8 mouse cellular contexts compared by ENCODE assay signal in the genomic region with DNA sequence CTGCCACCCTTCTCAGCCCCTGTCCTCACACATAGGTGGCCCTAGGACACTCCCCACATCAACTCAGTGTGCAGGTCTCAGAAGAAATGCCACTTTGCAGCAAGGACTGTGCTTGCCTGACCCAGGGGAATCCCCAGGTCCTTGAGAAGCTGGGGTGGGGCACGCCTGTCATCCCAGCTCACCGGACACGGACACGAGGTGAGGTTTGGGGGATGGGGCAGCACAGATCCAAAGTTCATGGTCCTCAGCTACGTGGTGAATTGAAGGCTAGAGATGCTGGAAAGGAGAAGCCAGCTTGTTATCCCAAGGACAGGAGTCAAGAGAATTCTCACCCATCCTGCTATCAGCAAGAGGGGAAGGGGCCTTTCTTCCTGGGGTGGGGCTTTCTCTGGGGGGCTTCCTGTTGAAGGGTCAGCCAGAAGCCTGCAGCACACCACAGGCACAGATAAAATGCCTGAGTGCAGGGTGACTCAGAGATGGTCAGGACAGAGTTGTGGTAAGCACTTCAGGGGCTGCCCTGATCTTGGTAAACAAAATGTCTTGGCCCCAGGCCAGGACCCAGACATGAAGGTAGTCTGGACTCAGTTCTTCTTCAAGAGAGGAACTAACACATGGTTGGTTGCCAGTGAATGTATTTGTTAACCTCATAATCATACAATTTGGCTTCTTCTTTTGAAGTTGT. TPM values are rescaled to one million over a fixed set of nuclear protein-coding genes. Genes with fewer than 3 reads are reported as not detected.
A peak's percentile ranks its signal among the peaks of the same experiment; 100 is the strongest.
DNase-seq lines count a peak whose midpoint lies in the region; ATAC-seq lines count a peak whose summit lies in the region.

No protein-coding gene starts in this region.

- 0 out of 2 replicates have a peak overlapping the region, but pooled peaks have one; percentile 9 for H3K4me2 ChIP-seq in heart, embryonic 15.5 days
- H3K4me2 ChIP-seq in liver, embryonic 11.5 days: peak overlapping the region; percentile 8

- H3K36me3 ChIP-seq in heart, embryonic 15.5 days: peaks cover 26% of the 10 kb centered on the region
- H3K36me3 ChIP-seq in liver, embryonic 11.5 days (ENCODE audit: control insufficient read depth, insufficient read depth, low read length): peaks cover 42% of the 10 kb centered on the region

- H3K4me1 ChIP-seq in heart, embryonic 15.5 days (replicated peaks): peaks cover 27% of the 10 kb centered on the region
- H3K4me1 ChIP-seq in liver, embryonic 11.5 days (replicated peaks; ENCODE audit: control insufficient read depth, insufficient read depth, low read length): peaks cover 39% of the 10 kb centered on the region

- 15% methylated on average over 5 of the region's 5 CpGs for WGBS in heart, embryonic 15.5 days
- WGBS in liver, embryonic 11.5 days: 10% methylated on average over 5 of the region's 5 CpGs

- no peaks in the 10 kb centered on the region for H3K27me3 ChIP-seq in heart, embryonic 15.5 days
- H3K27me3 ChIP-seq in liver, embryonic 11.5 days (replicated peaks; ENCODE audit: control insufficient read depth, insufficient read depth, low read length): no peaks in the 10 kb centered on the region

- H3K9ac ChIP-seq in heart, embryonic 15.5 days: peak overlapping the region; percentile 29
- peak overlapping the region; percentile 22; the same call in 1 of the 2 replicates for H3K9ac ChIP-seq in liver, embryonic 11.5 days (ENCODE audit: low read depth, low read length)

- ATAC-seq in activated CD4-positive, CD25-positive, alpha-beta regulatory T cell, adult 4 months: peak; percentile 55
- peak; percentile 63 for ATAC-seq in heart, embryonic 15.5 days (replicated peaks; ENCODE audit: insufficient number of reproducible peaks, insufficient read depth, low FRiP score, low read depth)
- ATAC-seq in liver, embryonic 11.5 days (replicated peaks; ENCODE audit: low FRiP score): no peak; the same call in none of the 2 replicates

- DNase-seq in layer of hippocampus, adult 9-11 months: peak; percentile 80
- DNase-seq in layer of hippocampus, adult 18-20 months (ENCODE audit: low spot score in 2 of 2): no peak
- DNase-seq in liver, embryonic 11.5 days (ENCODE audit: low spot score): no peak
- peak; percentile 54 for DNase-seq in skeletal muscle tissue, adult 2 months (ENCODE audit: low read depth, low spot score)
- DNase-seq in frontal cortex, adult 2 months (ENCODE audit: extremely low spot score in 1 of 2, low spot score in 1 of 2): no peak
- DNase-seq in layer of hippocampus, postnatal 36 days: no peak

- H3K27ac ChIP-seq in heart, embryonic 15.5 days: peak overlapping the region; percentile 81
- peak overlapping the region; percentile 39 for H3K27ac ChIP-seq in liver, embryonic 11.5 days (ENCODE audit: low read depth, low read length)

- H3K4me3 ChIP-seq in heart, embryonic 15.5 days: no peak overlapping the region
- 0 out of 2 replicates have a peak overlapping the region, but pooled peaks have one; percentile 0 for H3K4me3 ChIP-seq in liver, embryonic 11.5 days (ENCODE audit: low read depth, low read length)

- no peaks in the 10 kb centered on the region for H3K9me3 ChIP-seq in heart, embryonic 15.5 days (replicated peaks)
- H3K9me3 ChIP-seq in liver, embryonic 11.5 days (ENCODE audit: control insufficient read depth, low read length): no peaks in the 10 kb centered on the region

RNA-seq across cellular contexts. Expression of gene Polr2e, which starts 6.7 kb away (rescaled TPM):
- 10 to 100 TPM; 88.2 to 93.9 TPM for total RNA-seq in layer of hippocampus, adult 18-20 months (2021)
- polyA plus RNA-seq in activated CD4-positive, CD25-positive, alpha-beta regulatory T cell, adult 4 months (2017; shearing (Covaris generic)): 100 to 1,000 TPM; 174 to 175 TPM
- polyA plus RNA-seq in heart, embryonic 15.5 days (2015; fragmentation: Nextera tagmentation; extraction: Ambion mirVana): 115 and 136 TPM in 2 replicates
- polyA plus RNA-seq in liver, embryonic 11.5 days (2014; fragmentation: Nextera tagmentation; extraction: Ambion mirVana): 239 and 256 TPM in 2 replicates
- polyA plus RNA-seq in frontal cortex, adult 2 months (2012; rRNA removed): 200 and 205 TPM in 2 replicates
- 10 to 100 TPM; 74.8 to 86.0 TPM for total RNA-seq in layer of hippocampus, postnatal 36 days (2021)

RNA-seq across cellular contexts. Expression of gene Gpx4, which starts 14.0 kb away (rescaled TPM):
- 100 to 1,000 TPM; 509 to 545 TPM for total RNA-seq in layer of hippocampus, adult 18-20 months (2021)
- 100 to 1,000 TPM; 346 to 370 TPM for polyA plus RNA-seq in activated CD4-positive, CD25-positive, alpha-beta regulatory T cell, adult 4 months (2017; shearing (Covaris generic))
- 628 and 658 TPM in 2 replicates for polyA plus RNA-seq in heart, embryonic 15.5 days (2015; fragmentation: Nextera tagmentation; extraction: Ambion mirVana)
- 761 and 762 TPM in 2 replicates for polyA plus RNA-seq in liver, embryonic 11.5 days (2014; fragmentation: Nextera tagmentation; extraction: Ambion mirVana)
- polyA plus RNA-seq in frontal cortex, adult 2 months (2012; rRNA removed): 867 and 914 TPM in 2 replicates
- 100 to 1,000 TPM; 445 to 446 TPM for total RNA-seq in layer of hippocampus, postnatal 36 days (2021)

RNA-seq across cellular contexts. Expression of gene Arhgap45, which starts 16.5 kb away (rescaled TPM):
- 1 to 10 TPM; 4.1 to 4.2 TPM for total RNA-seq in layer of hippocampus, adult 18-20 months (2021)
- polyA plus RNA-seq in activated CD4-positive, CD25-positive, alpha-beta regulatory T cell, adult 4 months (2017; shearing (Covaris generic)): 100 to 1,000 TPM; 196 to 326 TPM
- polyA plus RNA-seq in heart, embryonic 15.5 days (2015; fragmentation: Nextera tagmentation; extraction: Ambion mirVana): 4.7 and 14.4 TPM in 2 replicates
- 29.0 and 29.4 TPM in 2 replicates for polyA plus RNA-seq in liver, embryonic 11.5 days (2014; fragmentation: Nextera tagmentation; extraction: Ambion mirVana)
- polyA plus RNA-seq in frontal cortex, adult 2 months (2012; rRNA removed): 5.3 and 7.1 TPM in 2 replicates
- total RNA-seq in layer of hippocampus, postnatal 36 days (2021): 1 to 10 TPM; 3.2 to 4.2 TPM

RNA-seq across cellular contexts. Expression of gene Abca7, which starts 36.6 kb away (rescaled TPM):
- 10 to 100 TPM; 10.2 to 12.0 TPM for total RNA-seq in layer of hippocampus, adult 18-20 months (2021)
- polyA plus RNA-seq in activated CD4-positive, CD25-positive, alpha-beta regulatory T cell, adult 4 months (2017; shearing (Covaris generic)): 10 to 100 TPM; 13.2 to 17.0 TPM
- 2.1 and 3.9 TPM in 2 replicates for polyA plus RNA-seq in heart, embryonic 15.5 days (2015; fragmentation: Nextera tagmentation; extraction: Ambion mirVana)
- polyA plus RNA-seq in liver, embryonic 11.5 days (2014; fragmentation: Nextera tagmentation; extraction: Ambion mirVana): 7.7 and 8.6 TPM in 2 replicates
- 12.4 and 13.0 TPM in 2 replicates for polyA plus RNA-seq in frontal cortex, adult 2 months (2012; rRNA removed)
- 10 to 100 TPM; 10.9 to 11.0 TPM for total RNA-seq in layer of hippocampus, postnatal 36 days (2021)

RNA-seq across cellular contexts. Expression of gene Cnn2, which starts 44.6 kb away (rescaled TPM):
- 1 to 10 TPM; 3.6 to 5.2 TPM for total RNA-seq in layer of hippocampus, adult 18-20 months (2021)
- 100 to 1,000 TPM; 828 to 877 TPM for polyA plus RNA-seq in activated CD4-positive, CD25-positive, alpha-beta regulatory T cell, adult 4 months (2017; shearing (Covaris generic))
- 208 and 243 TPM in 2 replicates for polyA plus RNA-seq in heart, embryonic 15.5 days (2015; fragmentation: Nextera tagmentation; extraction: Ambion mirVana)
- 115 and 124 TPM in 2 replicates for polyA plus RNA-seq in liver, embryonic 11.5 days (2014; fragmentation: Nextera tagmentation; extraction: Ambion mirVana)
- polyA plus RNA-seq in frontal cortex, adult 2 months (2012; rRNA removed): 9.8 and 10.4 TPM in 2 replicates
- total RNA-seq in layer of hippocampus, postnatal 36 days (2021): 1 to 10 TPM; 5.5 to 6.6 TPM

Comparison
In these comparisons a context has a peak if more than half of its experiments do, and no peak if none do; other contexts are left out.
1. DNase-seq: peak in layer of hippocampus, adult 9-11 months (single experiment) and skeletal muscle tissue, adult 2 months (single experiment); none in layer of hippocampus, adult 18-20 months (0 of 2), liver, embryonic 11.5 days (single experiment), frontal cortex, adult 2 months (0 of 2) and layer of hippocampus, postnatal 36 days (0 of 2).